Mouse (Mus musculus) megakaryocyte progenitor cell, adult 5-6 weeks (primary cell): ENCODE results near the gene Gm4922. TPM values are rescaled to one million over a fixed set of nuclear protein-coding genes. Genes with fewer than 3 reads are reported as not detected.

Experiments
- ATAC-seq: replicated peaks from 2 replicates; pipeline ENCODE4 v1.8.0; 2016; ENCODE audit warnings: mild to moderate bottlenecking, moderate TSS enrichment, inconsistent platforms; ENCODE audit not compliant: poor library complexity
- total RNA-seq, 2 experiments: library from RNA; stranded (forward) in 1 of 2; stranded (reverse) in 1 of 2; fragments of 157-497, 149-512 nt in 1 of 2; fragments of 200-1000 nt in 1 of 2; gene quantifications; 2 replicates each; pipeline versions ENCODE4 v1.2.3 to v1.2.4; 2015 to 2017

Gene Gm4922
- total RNA-seq (2015): not detected in 2 replicates
- total RNA-seq (2017): not detected in 2 replicates

DNA sequence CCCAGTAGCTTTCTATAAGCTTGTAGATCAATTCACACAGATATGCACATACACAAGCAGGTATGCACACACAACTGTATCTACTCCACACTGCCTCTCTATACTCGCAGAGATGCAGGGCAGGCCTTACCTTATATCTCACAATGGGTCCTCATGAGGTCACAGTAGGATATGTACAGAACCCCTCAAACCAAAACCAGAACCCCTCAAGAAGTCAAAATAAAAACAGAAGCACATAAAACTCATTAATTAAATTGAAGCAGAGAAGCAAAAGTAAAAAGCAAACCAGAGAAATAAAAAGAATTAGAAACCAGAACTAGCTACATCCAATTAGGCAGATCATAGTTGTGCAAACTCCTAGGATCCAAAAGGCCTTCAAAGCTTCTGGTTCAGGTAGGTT is at the start of gene Gm4922:
Gm4922 (minus strand) TSS at position 101 of the 400 bp plus-strand sequence.
- ATAC-seq: no peak

DNA sequence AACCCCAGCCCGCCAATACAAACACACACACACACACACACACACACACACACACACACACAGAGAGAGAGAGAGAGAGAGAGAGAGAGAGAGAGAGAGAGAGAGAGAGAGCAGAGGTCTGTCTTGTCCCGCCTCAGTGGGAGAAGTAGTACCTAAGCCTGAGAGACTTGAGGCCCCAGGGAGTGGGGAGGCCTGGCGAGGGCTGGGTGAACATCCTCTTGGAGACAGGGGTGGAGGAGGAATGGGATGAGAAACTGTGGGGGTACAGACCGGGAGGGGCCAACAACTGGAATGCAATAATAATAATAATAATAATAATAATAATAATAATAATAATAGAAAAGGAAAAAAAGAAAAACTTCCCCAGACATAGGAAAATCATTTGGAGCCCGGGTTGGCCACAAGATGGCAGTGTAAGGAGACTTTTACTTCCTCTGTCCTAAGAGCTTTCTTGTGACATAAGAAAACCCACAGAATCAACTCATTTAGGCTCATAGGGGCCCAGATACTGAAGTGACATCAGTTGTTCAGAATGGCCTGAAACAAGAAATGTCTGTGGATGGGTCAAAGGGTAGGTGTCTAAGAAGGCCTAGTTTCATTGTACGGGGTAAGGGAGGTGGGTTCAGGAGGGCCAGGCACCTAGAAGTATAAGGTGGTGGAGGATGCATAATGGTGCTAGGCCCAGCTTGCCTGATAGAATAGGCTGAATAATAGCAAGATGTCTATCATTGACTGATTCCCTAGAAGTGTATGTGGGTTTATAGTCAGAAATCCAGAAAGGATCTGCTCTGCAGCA is 49.3 kb upstream of the Gm4922 start:
- ATAC-seq: peak; percentile 78

DNA sequence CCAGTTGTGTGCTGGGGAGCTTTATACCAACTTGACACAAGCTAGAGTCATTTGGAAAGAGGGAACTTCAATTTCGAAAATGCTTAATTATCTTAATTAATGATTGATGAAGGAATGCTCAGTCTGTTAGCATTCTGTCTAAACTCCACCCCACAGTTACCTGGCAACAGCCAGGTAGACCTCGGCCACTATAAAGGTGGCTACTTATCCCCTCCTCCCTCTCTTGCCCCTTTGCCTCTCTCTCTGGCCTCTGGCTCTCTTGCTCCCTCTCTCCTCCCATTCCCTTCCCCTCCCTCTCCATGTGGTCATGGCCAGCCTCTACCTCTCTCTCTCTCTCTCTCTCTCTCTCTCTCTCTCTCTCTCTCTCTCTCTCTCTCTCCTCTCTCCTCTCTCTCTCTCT is 47.8 kb upstream of the Gm4922 start:
- no peak for ATAC-seq

DNA sequence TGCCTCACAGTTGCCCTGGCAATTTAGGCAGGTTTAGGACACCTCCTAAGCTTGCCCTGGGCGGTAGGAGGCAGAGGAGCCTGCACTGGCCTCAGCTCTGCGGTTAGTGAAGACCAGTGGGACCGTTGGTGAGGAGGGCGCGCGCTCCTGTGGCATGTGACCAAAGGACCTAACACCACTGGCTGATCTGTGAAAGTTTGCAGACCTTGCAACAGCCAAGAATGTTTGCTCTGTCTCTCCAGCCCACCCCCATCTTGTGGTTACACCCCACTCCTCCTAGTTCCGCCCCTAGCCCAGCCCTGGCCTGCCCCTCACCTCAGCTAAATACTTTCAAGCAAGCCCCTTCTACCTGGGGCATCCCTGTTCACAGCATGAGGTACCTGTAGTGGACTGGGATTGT is 45.2 kb upstream of the Gm4922 start:
- peak; percentile 79 for ATAC-seq

- no peak for ATAC-seq
Measured at GRCm38 (mm10) chr10:18830359-18830758, 43.8 kb upstream of the Gm4922 start.

DNA sequence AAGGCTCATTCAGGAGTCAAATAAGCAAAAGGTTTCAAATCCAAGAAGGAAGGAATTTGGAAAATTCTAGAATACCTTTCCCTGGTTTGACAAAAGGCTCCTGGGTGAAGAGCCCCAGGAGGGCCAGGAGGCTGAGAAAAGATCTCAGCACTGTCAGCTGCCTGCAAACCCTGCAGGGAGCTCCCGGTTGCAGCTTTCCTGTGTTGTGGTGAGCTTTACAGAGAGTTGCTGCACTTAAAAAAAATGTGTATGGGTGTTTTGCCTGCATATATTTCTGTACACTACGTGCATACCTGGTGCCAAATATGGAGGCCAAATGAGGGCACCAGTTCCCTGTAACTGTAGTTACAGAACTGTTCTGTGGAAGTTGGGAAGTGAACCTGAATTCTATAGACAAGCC is 41.3 kb upstream of the Gm4922 start:
- ATAC-seq: no peak

DNA sequence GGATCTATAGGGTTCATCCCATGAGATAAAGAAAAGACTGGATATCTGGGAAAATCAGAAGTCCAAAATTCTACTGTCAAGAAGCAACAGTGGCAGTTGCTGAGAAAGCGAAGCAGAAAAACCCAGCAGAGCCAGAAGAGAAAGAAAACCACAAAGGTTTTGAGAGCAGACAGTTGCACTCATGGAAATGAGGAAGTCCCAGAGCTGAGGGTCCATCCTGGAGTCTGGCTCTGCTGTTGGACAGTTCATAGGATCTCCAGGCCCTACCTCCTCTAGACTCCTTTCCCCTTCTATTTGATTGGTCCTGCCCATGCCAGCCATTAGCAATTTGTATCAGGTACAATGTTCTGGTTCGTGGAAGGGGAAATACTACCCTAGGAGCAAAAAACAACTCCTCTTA is 39.5 kb upstream of the Gm4922 start:
- ATAC-seq: peak; percentile 78

- ATAC-seq: peak; percentile 60
Measured at GRCm38 (mm10) chr10:18825143-18825542, 38.5 kb upstream of the Gm4922 start.

GRCm38 (mm10) chr10:18816560-18816959 is 30.0 kb upstream of the Gm4922 start:
- no peak for ATAC-seq

DNA sequence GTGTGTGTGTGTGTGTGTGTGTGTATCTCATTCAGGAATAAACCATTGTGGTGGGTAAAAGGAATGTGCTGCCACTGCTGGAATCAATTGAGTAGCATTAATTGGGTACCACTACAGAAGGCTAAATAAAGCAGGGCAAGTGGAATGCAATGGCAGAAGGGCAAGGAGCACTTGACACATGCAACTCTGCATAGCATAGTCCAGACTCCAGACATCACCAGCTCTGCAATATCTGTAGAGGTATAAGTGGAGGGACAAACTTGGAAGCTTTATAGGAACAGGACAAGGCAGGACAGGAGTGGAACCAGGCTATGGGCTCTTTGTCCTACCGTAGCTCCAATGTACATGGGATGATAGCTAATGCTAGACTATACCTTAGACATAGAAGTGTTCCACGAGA is 25.2 kb upstream of the Gm4922 start:
- ATAC-seq: no peak

DNA sequence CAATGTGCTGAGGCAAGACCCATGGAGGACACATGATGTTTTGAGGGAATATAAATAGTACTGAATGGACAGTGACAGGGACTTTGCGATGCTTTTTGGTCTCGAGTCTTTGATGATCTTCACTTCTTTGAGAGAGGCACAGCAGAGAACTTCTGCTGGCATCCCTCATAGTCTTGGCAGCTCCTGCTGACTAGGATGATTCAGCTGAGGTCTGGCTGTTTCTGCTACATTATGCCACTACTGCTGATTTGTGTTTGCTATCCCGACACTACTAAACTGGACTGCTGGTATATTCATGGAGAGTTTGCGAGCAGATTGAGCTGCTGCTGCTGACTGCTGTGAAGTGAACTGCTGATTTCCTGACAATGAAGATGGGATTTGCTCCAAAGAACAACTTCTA is 3.5 kb upstream of the Gm4922 start:
- ATAC-seq: no peak

DNA sequence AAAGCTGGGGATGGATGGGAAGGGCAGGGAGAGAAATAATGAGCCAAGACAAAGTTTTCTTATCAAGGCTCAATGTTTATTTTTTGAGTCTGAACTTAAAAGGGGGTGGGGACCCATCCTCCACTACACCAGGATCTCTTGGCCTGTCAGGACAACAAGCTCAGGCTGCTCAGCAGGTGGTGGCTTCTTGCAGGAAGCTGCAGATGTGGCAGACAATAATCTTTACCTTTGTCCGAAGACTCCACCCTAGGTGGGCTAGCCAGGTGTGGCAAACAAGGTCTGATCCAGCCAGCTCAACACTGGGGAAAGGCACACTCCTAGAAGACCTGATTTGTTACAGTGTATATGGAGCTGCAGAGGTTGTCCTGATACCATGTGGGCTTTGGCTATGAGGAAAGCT is 2.0 kb upstream of the Gm4922 start:
- no peak for ATAC-seq

DNA sequence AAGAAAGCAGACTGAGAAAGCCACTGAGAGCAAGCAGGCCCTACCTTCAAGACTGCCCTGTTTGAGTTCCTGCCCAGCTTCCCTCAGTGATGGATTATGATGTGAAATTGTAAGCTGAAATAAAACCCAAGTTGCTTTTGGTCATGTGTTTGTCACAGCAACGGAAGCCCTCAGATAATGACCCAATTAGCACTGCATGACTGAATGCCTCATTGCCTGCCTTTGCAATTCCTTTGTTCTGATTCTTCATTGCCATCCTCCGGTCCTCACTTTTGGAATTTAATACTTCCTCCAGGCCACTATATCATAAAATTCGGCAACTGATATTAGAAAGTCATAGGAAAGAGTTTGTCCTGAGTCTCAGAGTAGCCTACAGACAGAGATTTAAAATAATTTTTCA is 9.0 kb downstream of the Gm4922 start:
- ATAC-seq: no peak

DNA sequence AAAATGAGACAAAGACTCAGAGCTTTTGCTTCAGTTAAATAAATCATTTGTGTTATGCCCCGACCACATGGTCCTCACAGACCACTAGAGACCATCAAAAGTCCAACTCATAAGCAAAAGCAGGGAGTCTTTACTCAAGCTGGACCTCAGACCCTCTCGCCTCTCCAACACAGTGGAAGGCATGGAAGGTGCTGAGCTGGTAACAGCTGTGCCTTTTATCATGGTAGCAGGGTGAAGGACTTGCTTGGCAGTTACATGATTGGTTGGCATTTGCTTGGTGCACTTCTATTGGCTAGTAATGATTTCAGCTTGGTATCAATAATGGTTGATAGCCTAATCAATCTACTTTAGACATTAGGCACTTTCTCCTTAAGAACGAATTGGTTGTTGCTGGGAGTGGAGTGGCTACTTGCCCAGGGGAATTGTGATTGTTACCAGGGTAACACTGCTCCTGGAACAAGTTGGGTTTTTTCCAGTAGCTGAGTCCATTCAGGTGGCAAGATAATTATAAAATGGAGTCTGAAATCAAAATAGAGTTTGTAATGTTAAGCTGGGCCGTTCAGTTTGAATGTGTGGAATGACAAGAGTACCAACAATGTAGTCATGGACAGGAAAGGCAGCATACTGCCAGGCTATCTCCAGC is 13.9 kb downstream of the Gm4922 start:
- no peak for ATAC-seq

DNA sequence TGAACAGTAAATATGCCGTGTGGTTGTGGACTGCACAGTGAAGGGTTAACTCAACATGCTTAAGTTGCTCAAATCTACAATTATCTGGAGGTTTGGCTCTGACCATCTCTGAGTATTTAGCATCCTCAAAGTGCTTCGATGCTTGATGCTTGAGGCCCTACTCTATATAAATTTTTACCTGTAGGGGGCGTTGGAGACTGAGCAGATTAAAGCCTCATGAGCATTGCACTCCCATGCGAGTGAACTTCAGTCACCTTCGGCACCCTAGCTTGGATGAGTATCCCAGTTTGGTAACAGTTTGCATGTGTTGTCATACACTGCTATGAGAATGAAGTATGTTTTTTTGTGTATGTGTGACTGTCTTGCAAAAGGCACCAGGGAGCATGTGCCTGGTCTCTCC is 16.7 kb downstream of the Gm4922 start:
- ATAC-seq: 0 out of 2 replicates have a peak, but pooled peaks have one; percentile 29

- 0 out of 2 replicates have a peak, but pooled peaks have one; percentile 44 for ATAC-seq
Measured at GRCm38 (mm10) chr10:18760241-18760640, 26.4 kb downstream of the Gm4922 start.

DNA sequence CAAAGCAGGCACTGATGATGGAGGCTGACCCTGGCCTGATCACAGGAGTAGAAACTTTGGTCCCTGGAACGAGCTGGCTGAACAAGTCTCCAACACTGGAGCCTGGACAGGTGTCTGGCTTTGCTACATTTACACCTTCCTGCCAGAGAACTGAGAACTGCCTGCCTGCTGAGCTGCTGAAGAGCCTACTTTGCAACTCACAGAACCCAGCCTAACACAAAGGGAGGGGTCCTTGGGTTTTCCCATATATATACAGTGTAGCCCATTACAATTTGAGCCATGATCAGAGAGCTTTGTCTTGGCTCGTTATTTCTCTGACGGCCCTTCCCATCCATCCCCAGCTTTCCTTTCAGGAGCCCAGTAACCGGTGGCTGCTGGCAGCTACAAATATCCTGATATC is 36.5 kb downstream of the Gm4922 start:
- ATAC-seq: no peak

- ATAC-seq: peak; percentile 64
Measured at GRCm38 (mm10) chr10:18743286-18744142, 43.1 kb downstream of the Gm4922 start, which contains the start of gene Arfgef3. Arfgef3 (minus strand) TSS chr10:18743949.

DNA sequence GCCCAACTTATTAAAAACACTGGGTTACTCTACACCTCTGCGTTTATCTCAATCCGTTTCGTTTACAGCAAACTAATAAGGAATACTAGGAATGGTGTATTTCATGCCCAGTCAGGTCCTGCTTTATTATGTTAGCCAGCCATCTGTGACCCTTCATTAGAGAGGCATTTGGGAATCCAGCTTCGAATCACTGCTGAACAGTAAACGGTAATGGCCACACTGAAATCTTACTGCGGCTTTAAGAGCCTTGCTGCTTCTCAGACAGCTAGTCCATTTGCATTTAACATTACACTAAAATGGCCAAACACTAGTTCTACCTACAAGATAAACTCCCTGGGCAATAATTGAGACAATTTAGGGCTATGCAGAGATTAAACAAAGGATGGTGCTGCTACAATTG is 44.5 kb downstream of the Gm4922 start:
- no peak for ATAC-seq

- ATAC-seq: no peak
Measured at GRCm38 (mm10) chr10:18741024-18741423, 45.6 kb downstream of the Gm4922 start.
